Mouse (Mus musculus) gastrocnemius, adult 2 months (tissue): ENCODE measurements around the gene Ube4a. TPM values are rescaled to one million over a fixed set of nuclear protein-coding genes. Genes with fewer than 3 reads are reported as not detected.

Source experiments
- DNase-seq: peaks from one replicate; pipeline ENCODE4 v3.0.0; 2022
- H3K27ac ChIP-seq: fragments of 200-600 bp; 2 replicates; pipeline ENCODE4 v1.8.1; 2022; ENCODE audit warnings: mild to moderate bottlenecking
- H3K4me3 ChIP-seq: fragments of 200-600 bp; 2 replicates; pipeline ENCODE4 v1.8.1; 2022; ENCODE audit warnings: mild to moderate bottlenecking, moderate library complexity
- CTCF ChIP-seq: fragments of 200-600 bp; IDR thresholded peaks from 2 replicates; pipeline ENCODE4 v1.8.1; 2022; ENCODE audit warnings: antibody characterized with exemption, mild to moderate bottlenecking, moderate library complexity
- intact Hi-C: fragments of 180-260 bp; cut with DNase I; formaldehyde crosslinking; loops from one replicate; pipeline ENCODE4 v1.15.1; 2025
- total RNA-seq, 2 experiments: library from RNA; stranded (reverse); gene quantifications; 2 replicates each; pipeline ENCODE4 v1.2.3; 2021

Gene Ube4a
- total RNA-seq, 2 experiments from 2014 or later: 40.7 to 48.2 TPM

DNA sequence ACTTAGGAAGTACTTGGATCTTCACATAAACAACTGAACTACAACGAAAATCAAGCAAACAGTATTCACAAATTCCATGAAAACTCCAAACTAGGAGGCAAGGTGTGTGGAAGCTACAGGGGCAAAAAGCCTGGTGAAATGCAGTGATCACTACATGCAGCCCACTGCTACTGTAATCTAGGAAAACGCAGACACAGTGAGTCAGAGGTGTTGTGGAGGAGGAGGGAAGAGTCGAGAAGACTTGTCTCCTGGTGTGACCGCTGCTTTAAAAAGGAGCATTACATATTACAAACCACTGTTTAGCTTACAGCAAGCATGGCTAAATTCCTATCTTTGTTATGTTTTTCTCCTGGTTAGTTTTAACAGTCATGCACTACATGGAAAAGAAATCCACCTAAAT is 54.0 kb downstream of the Ube4a start:
- TF ChIP-seq CTCF: no peak
- Histone ChIP-seq H3K4me3 (no peak overlapping the region), H3K27ac (peak overlapping the region; percentile 44)
- DNase-seq: no peak
- intact Hi-C loops: no loop called here

DNA sequence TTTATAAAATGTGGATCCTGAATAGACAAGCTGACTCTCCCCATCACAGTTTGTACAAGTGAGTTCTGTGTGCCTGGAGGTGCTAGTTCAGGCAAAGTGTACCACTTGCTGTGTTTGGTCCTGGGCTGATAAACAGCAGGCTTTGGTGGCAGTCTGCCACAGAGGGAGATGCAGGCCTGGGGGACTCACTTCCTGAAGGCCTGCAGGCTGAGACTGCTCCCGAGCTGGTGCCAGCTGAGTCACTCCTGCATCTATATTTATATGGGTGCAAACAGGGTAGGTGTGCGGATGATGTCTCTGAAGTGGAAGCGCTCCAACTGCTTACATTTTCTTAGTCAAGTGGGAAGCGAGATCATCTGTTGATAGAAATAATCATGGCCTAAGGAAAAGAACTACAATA is 59.8 kb downstream of the Ube4a start:
- intact Hi-C loops: loop anchor here (5.0 kb wide), 1 partner anchor 63 kb away; no protein-coding TSS in a partner anchor
- peak overlapping the region; percentile 52 for H3K4me3 ChIP-seq

DNA sequence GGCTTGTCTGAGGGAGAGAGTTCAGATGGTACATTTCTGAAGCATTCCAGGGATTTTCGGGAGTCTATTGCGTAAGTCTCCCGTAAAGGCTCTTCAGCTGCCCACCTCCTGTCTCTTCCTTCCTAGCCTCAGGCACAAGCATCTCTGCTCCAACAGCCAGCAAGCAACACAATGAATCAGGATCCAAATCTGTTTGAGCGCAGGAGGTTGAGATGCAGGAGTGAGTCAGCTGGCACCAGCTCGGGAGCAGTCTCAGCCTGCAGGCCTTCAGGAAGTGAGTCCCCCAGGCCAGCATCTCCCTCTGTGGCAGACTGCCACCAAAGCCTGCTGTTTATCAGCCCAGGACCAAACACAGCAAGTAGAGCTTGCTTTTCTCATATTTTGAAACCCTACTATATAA is 60.4 kb downstream of the Ube4a start:
- TF ChIP-seq CTCF: no peak
- DNase-seq: peak; percentile 80
- Histone ChIP-seq H3K27ac (peak overlapping the region; percentile 87), H3K4me3 (peak overlapping the region; percentile 52; the same call in 1 of the 2 replicates)
- intact Hi-C loops: loop anchor here (5.0 kb wide), 1 partner anchor 63 kb away; no protein-coding TSS in a partner anchor

More for the DNA sequence above, 59.8 kb downstream of the Ube4a start:
- TF ChIP-seq CTCF: no peak
- peak; percentile 76 for DNase-seq
- peak overlapping the region; percentile 87 for H3K27ac ChIP-seq

DNA sequence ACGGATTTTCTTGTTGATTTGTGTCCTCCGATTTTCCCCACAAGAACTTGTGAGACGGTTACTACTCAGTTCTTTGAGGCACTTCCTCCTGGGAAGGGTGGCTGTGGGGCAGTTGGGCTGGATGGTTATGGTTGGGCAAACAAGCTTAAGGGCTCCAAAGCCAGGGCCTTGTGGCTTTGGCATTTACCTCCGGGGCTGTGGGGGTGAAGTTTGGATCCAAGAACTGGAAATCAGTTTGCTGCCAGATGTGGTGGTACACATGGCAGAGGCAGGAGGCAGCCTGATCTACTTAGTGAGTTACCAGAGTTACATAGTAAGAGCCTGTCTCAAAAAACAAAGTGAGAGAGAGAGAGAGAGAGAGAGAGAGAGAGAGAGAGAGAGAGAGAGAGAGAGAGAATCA is 61.5 kb downstream of the Ube4a start:
- Histone ChIP-seq H3K4me3 (no peak overlapping the region), H3K27ac (peak overlapping the region; percentile 25; the same call in 1 of the 2 replicates)
- no peak for DNase-seq
- intact Hi-C loops: no loop called here
- TF ChIP-seq CTCF: no peak

DNA sequence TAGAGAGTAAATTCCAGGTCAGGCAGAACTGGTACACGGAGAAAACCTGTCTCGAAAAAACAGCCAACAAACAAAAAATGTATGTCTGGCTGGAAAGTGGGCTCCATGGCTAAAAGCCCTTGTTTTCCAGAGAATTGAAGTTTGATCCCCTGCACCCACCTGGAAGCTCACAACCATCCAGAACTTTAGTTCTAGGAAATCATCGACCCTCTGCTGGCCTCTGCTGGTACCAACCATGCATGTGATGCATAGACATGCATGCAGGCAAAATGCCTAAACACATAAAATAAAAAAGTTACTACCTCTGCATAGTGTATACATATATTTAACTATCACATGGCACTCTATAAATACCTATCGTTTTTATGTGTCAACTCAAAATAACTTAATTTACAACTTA is 65.0 kb downstream of the Ube4a start:
- Histone ChIP-seq H3K4me3 (no peak overlapping the region), H3K27ac (peak overlapping the region; percentile 76)
- TF ChIP-seq CTCF: peak; percentile 32; the same call in 1 of the 2 replicates
- intact Hi-C loops: no loop called here
- no peak for DNase-seq

DNA sequence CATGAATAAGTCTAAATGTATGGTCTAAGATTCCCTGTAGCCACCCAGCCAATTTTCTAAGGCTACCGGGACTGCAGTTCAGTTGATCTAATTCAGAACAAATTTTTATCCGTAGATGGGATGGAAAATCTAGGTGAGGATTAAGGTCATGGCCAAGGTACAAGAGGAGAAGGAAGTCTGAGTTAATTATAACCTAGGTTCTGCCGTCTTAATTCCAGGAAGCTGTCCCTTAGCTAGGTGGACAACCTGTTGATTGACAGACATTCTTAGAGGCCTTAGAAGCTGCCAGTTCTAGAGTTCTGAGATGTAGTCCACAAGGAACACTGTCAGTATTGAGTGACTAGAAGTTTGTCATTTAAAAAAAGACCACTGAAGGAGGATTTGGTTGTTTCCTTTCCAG is 65.7 kb downstream of the Ube4a start:
- intact Hi-C loops: no loop called here
- no peak overlapping the region for H3K4me3 ChIP-seq
- TF ChIP-seq CTCF: no peak

DNA sequence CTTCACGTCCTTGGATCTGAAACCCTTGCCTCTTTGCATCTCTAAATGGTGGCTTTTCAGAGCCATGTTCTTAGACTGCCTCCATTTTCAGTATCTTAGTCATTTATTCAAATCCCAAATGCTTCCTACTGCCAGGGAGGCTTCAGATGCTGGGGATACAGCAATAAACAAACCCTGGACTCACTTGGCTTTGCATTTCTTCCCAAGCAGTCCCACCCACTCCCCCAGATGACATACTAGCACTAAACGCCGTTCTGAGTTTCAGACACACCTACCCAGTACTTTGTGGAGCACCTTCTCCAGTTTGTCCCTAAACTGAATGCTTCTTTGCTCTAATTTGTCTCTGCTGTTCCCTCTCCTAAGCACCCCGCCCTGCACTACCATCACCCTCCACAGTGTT is 68.4 kb downstream of the Ube4a start:
- TF ChIP-seq CTCF: no peak
- no peak for DNase-seq
- no peak overlapping the region for H3K4me3 ChIP-seq
- H3K27ac ChIP-seq: no peak overlapping the region; the same call in 1 of the 2 replicates
- intact Hi-C loops: no loop called here

More for the DNA sequence above, 65.7 kb downstream of the Ube4a start:
- peak overlapping the region; percentile 76 for H3K27ac ChIP-seq
- no peak for DNase-seq

DNA sequence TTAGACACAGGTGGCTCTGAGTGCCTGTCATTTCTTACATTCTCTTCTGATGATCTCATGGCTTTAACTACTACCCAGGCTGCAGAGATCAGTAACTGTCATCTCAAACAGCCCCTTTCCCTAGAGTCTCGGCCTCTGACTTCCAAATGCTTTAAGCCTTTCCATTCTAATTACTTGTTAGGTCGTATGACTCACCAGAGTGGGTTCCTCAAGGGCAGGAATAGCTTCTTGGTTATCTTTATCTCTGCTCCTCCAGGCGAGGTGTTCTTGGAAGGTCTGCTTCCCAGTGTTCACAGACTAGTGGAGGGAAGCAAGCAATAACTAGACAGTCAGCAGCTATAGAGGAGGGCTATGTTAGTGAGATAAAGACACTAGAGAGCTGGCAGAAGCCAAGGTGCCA is 72.7 kb downstream of the Ube4a start:
- Histone ChIP-seq H3K27ac (no peak overlapping the region), H3K4me3 (no peak overlapping the region)
- no peak for TF ChIP-seq CTCF
- no peak for DNase-seq
- intact Hi-C loops: no loop called here

DNA sequence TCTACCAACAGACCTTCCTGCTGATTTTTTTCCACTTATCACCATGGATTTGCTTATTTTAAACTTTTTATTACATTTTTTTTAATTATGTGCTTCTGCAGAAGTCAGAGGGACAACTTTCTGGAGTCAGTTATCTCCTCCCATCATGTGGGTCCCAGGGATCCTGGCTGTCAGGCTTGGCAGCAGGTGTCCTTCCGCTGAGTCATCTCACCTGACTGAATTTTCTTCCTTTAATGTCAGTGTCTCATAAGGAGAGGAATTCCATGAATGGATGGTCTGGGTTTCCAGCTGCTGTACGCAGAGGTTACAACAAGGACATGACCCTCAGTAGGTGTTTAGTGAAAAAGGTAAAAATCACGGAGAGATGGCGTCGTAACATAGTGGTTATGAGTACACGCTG is 74.2 kb downstream of the Ube4a start:
- Histone ChIP-seq H3K27ac (no peak overlapping the region), H3K4me3 (no peak overlapping the region)
- no peak for TF ChIP-seq CTCF
- intact Hi-C loops: no loop called here
- DNase-seq: no peak

DNA sequence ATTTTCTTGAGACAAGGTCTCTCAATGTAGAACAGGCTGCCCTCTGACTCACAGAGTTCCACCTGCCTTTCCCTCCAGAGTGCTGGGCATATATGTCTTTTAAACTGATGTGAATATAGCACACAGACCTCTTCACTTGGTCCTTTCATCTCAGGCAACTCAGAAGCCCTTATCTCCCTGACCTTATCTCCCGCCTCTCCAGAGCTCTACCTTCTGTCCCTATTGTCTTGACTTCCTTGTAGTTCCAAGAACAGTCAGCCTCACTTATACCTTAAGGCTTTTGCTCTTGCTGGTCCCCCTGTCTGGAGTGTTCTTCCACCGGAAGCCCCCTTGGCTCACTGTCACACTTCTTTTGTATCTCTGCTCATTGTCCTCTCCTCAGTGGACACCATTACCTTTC is 75.3 kb downstream of the Ube4a start:
- Histone ChIP-seq H3K27ac (no peak overlapping the region), H3K4me3 (no peak overlapping the region)
- no peak for TF ChIP-seq CTCF
- no peak for DNase-seq
- intact Hi-C loops: no loop called here

DNA sequence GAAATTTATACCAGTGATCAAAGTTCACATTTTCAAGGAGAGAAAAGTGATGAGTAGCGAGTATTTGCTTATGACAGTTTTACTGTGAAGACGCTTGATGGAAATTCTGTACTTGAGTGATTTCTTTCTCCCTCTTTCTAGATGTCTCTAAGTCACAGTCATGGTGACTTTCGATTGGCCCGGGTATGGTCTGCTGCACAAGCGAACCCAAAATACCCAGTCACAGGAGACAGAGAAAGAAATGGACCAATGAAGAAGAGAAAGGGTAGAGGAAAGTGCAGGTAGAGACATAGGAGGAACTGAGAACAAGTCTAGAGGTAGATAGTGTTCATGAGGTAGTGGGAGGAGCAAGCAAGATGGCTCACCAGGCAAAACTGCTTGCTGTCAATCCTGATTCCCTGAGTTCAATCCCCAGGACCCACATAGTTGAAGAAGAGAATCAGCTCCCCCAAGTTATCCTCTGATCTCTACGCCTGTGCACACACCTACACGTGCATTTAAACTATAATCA is 77.2 kb downstream of the Ube4a start:
- DNase-seq: no peak
- TF ChIP-seq CTCF: no peak
- Histone ChIP-seq H3K27ac (no peak overlapping the region), H3K4me3 (no peak overlapping the region)
- intact Hi-C loops: no loop called here

DNA sequence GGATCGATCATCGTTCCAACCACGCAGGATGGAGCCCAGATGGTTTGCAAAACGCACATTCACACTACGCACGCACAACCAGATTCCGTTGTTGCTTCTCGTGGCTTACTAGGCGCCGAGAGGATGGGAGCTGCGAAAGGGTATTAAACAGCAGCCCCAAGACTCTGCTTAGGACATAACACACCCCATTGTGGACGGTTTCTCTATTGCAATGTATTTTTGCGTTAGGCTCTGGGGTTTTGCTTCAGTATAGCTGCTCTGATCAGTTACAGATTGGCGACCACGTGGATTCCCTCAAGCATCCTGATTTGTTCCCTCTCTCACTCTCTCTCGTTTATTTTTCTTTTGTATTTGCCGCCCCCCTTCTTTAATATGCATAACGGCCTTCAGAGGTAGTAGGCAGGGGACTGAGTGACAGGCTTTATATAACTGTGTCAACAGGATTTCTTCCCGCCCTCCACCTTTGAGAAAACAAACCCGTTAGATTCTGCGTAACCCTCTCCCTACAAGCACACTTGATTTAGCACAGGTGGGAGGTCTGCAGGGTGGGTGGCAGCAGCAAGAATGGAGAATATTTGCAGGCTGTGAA is 82.3 kb downstream of the Ube4a start:
- peak overlapping the region; percentile 77 for H3K4me3 ChIP-seq
- TF ChIP-seq CTCF: no peak
- DNase-seq: no peak
- intact Hi-C loops: loop anchor here (5.0 kb wide), 1 partner anchor 34 kb away; no protein-coding TSS in a partner anchor
- peak overlapping the region; percentile 94; the same call in 1 of the 2 replicates for H3K27ac ChIP-seq

DNA sequence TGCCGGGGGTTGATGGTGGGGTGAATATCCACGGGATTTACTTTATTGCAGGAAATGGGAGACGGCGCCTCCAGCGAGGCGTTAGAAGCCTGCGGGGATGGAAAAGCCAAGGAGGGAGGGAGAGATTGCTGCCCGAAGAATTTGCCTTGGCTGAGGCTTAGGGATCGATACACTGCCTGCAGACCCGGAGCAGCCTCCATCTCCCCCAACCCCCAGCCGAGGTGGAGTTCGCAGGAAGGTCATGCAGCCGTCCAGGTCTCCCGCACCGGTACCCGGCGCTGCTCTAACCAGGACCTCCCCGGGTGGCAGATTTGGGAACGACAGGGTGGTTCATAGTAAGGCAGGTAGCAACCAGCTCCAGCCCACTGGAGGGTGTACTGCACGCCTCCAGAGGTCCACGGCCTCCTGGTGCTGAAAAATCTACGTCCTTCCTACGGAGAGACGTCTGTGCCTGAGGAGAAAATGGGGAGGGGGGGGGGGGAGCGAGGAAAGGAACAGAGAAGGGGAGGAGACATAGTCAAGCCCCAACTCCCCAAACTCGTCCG is 82.9 kb downstream of the Ube4a start:
- Histone ChIP-seq H3K4me3 (peak overlapping the region; percentile 77), H3K27ac (peak overlapping the region; percentile 94)
- DNase-seq: peak; percentile 53
- intact Hi-C loops: loop anchor here (5.0 kb wide), 1 partner anchor 35 kb away; no protein-coding TSS in a partner anchor
- peak; percentile 40 for TF ChIP-seq CTCF
